Mouse (Mus musculus): ENCODE measurements around the gene Gm5129. TPM values are rescaled to one million over a fixed set of nuclear protein-coding genes. Genes with fewer than 3 reads are reported as not detected.
A peak's percentile ranks its signal among the peaks of the same experiment; 100 is the strongest.
"Not testable (repeated sequence)": the region's sequence is repeated elsewhere in the genome, so short reads cannot be mapped to it uniquely, and the experiment has no call there.

Gm5129 gene
- polyA plus RNA-seq, 1 experiment from 2014 or later: not detected

DNA sequence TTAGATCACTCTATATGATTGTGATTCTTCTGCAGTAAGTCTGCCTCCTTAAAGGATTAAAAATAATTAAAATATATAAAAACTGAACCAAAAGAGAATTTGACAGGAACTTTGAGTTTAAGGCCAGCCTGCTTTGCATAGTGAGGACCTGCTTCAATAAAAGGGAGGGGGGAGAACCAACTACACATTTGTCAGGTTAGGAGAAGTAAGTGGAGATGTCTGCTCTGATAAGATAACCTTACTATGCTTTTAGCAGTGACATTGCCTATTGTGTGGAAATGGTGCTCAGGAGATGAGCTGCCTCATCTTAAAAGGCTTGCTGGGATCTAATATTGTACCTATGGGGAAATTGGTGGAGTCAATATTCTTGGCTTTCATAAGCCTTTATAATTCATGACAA, 17.2 kb upstream of the Gm5129 start:
- no peak overlapping the region for H3K9ac ChIP-seq
- H3K4me2 ChIP-seq: no peak overlapping the region
- peaks cover 4% of the 10 kb centered on the region; the same call in 1 of the 2 replicates for H3K4me1 ChIP-seq (replicated peaks)
- no peak overlapping the region for H3K4me3 ChIP-seq
- no peak for ATAC-seq (ENCODE audit: insufficient number of reproducible peaks, low FRiP score)
- no peaks in the 10 kb centered on the region for H3K9me3 ChIP-seq (replicated peaks)
- H3K27ac ChIP-seq (ENCODE audit: poor library complexity, severe bottlenecking): no peak overlapping the region
- H3K27me3 ChIP-seq (replicated peaks): no peaks in the 10 kb centered on the region
- H3K36me3 ChIP-seq: peaks cover 73% of the 10 kb centered on the region

GRCm38 (mm10) chr5:29751306-29751705, 15.6 kb upstream of the Gm5129 start:
- no peak overlapping the region for H3K9ac ChIP-seq
- peaks cover 60% of the 10 kb centered on the region for H3K36me3 ChIP-seq
- H3K9me3 ChIP-seq (replicated peaks): no peaks in the 10 kb centered on the region
- no peak overlapping the region for H3K4me2 ChIP-seq
- ATAC-seq (ENCODE audit: insufficient number of reproducible peaks, low FRiP score): no peak
- H3K4me1 ChIP-seq (replicated peaks): peaks cover 4% of the 10 kb centered on the region; the same call in 1 of the 2 replicates
- no peaks in the 10 kb centered on the region for H3K27me3 ChIP-seq (replicated peaks)
- no peak overlapping the region for H3K4me3 ChIP-seq
- no peak overlapping the region for H3K27ac ChIP-seq (ENCODE audit: poor library complexity, severe bottlenecking)

GRCm38 (mm10) chr5:29747661-29748060, 11.9 kb upstream of the Gm5129 start:
- no peaks in the 10 kb centered on the region for H3K27me3 ChIP-seq (replicated peaks)
- no peak overlapping the region for H3K9ac ChIP-seq
- peaks cover 4% of the 10 kb centered on the region; the same call in 1 of the 2 replicates for H3K4me1 ChIP-seq (replicated peaks)
- H3K36me3 ChIP-seq: peaks cover 27% of the 10 kb centered on the region
- no peak for ATAC-seq (ENCODE audit: insufficient number of reproducible peaks, low FRiP score)
- WGBS: 91% methylated on average over 2 of the region's 2 CpGs
- no peak overlapping the region for H3K27ac ChIP-seq (ENCODE audit: poor library complexity, severe bottlenecking)
- H3K9me3 ChIP-seq (replicated peaks): no peaks in the 10 kb centered on the region
- no peak overlapping the region for H3K4me3 ChIP-seq
- H3K4me2 ChIP-seq: no peak overlapping the region

DNA sequence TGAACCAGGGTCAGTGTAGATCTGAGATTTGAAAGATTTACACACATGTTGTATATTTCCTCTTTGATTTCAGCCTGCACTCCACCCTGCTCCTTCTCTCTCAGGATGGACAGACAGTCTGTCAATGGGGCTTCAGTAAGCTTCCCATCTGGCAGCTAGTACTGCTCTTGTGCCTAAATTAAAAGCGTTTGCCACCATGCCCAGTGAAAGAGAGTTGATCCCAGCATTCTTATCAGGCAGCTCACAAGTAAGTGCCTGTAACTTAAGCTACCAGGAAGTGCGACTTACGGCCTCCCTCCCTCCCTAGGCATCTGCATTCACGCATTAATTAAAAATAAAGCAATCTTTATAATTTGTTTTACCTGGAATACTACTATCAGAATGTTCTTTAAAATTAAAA, 5.4 kb upstream of the Gm5129 start:
- no peak for ATAC-seq (ENCODE audit: insufficient number of reproducible peaks, low FRiP score)
- Histone ChIP-seq H3K9me3 (replicated peaks) (no peaks in the 10 kb centered on the region), H3K4me2 (no peak overlapping the region), H3K36me3 (0 out of 2 replicates have a peak, but pooled peaks cover 3% of the 10 kb centered on the region), H3K27ac (ENCODE audit: poor library complexity, severe bottlenecking) (no peak overlapping the region), H3K4me1 (replicated peaks) (peaks cover 39% of the 10 kb centered on the region), H3K9ac (no peak overlapping the region), H3K4me3 (no peak overlapping the region), H3K27me3 (replicated peaks) (no peaks in the 10 kb centered on the region)
- 32% methylated on average over 4 of the region's 4 CpGs for WGBS

- H3K4me3 ChIP-seq: no peak overlapping the region
- H3K27ac ChIP-seq (ENCODE audit: poor library complexity, severe bottlenecking): no peak overlapping the region
- no peak for ATAC-seq (ENCODE audit: insufficient number of reproducible peaks, low FRiP score)
- no peaks in the 10 kb centered on the region for H3K27me3 ChIP-seq (replicated peaks)
- H3K4me2 ChIP-seq: no peak overlapping the region
- peaks cover 39% of the 10 kb centered on the region for H3K4me1 ChIP-seq (replicated peaks)
- 0 out of 2 replicates have a peak, but pooled peaks cover 3% of the 10 kb centered on the region for H3K36me3 ChIP-seq
- H3K9ac ChIP-seq: peak overlapping the region; percentile 45; the same call in 1 of the 2 replicates
- 81% methylated on average over 1 of the region's 1 CpGs for WGBS
- H3K9me3 ChIP-seq (replicated peaks): no peaks in the 10 kb centered on the region
These were observed 4.9 kb upstream of the Gm5129 start for GRCm38 (mm10) chr5:29740651-29741050.

DNA sequence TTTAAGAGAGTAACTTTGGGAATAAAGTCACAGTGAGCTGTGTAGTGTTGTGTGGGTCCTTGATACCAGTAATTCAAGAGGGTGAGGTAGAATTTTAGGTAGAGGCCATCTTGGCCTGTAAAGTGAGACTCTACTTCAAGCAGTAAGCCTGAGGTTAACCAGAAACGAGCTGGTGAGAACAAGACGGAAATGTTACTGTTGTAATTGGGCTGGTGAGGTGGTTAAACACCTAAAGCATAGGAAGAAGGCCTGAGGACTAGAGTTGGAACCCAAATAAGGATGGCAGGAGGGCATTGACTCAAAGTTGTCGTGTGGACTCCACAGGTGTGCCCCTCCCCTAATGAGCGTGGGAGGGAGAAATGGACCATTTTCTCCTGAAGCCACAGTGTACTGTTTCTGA, 2.3 kb upstream of the Gm5129 start:
- H3K4me3 ChIP-seq: no peak overlapping the region
- no peak overlapping the region for H3K27ac ChIP-seq (ENCODE audit: poor library complexity, severe bottlenecking)
- ATAC-seq (ENCODE audit: insufficient number of reproducible peaks, low FRiP score): no peak
- H3K36me3 ChIP-seq: 0 out of 2 replicates have a peak, but pooled peaks cover 3% of the 10 kb centered on the region
- peaks cover 41% of the 10 kb centered on the region for H3K4me1 ChIP-seq (replicated peaks)
- H3K27me3 ChIP-seq (replicated peaks): no peaks in the 10 kb centered on the region
- WGBS: 79% methylated on average over 4 of the region's 4 CpGs
- no peaks in the 10 kb centered on the region for H3K9me3 ChIP-seq (replicated peaks)
- no peak overlapping the region for H3K4me2 ChIP-seq
- H3K9ac ChIP-seq: no peak overlapping the region

DNA sequence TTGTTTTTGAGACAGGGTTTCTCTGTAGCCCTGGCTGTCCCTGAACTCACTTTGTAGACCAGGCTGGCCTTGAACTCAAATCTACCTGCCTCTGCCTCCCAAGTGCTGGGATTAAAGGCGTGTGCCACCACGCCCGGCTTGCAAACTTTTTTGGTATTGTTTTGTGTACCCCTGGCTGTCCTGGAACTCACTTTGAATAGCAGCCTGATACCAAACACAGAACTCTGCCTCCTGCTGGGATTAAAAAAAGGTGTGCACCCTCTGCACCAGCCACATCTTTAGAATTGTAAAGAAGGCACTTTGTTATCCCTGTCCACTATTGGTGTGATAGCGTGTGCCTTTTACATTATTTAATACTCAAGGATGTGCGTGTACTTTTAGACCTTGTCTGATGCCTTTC, 1.7 kb upstream of the Gm5129 start:
- H3K4me2 ChIP-seq: peak overlapping the region; percentile 91
- no peaks in the 10 kb centered on the region for H3K27me3 ChIP-seq (replicated peaks)
- WGBS: 86% methylated on average over 5 of the region's 5 CpGs
- no peak for ATAC-seq (ENCODE audit: insufficient number of reproducible peaks, low FRiP score)
- peak overlapping the region; percentile 78 for H3K4me3 ChIP-seq
- H3K4me1 ChIP-seq (replicated peaks): peaks cover 41% of the 10 kb centered on the region
- H3K27ac ChIP-seq (ENCODE audit: poor library complexity, severe bottlenecking): no peak overlapping the region
- H3K36me3 ChIP-seq: 0 out of 2 replicates have a peak, but pooled peaks cover under 1% of the 10 kb centered on the region
- no peak overlapping the region for H3K9ac ChIP-seq
- no peaks in the 10 kb centered on the region for H3K9me3 ChIP-seq (replicated peaks)

GRCm38 (mm10) chr5:29736942-29737341, 1.2 kb upstream of the Gm5129 start:
- WGBS: 50% methylated on average over 9 of the region's 9 CpGs
- ATAC-seq (ENCODE audit: insufficient number of reproducible peaks, low FRiP score): no peak

DNA sequence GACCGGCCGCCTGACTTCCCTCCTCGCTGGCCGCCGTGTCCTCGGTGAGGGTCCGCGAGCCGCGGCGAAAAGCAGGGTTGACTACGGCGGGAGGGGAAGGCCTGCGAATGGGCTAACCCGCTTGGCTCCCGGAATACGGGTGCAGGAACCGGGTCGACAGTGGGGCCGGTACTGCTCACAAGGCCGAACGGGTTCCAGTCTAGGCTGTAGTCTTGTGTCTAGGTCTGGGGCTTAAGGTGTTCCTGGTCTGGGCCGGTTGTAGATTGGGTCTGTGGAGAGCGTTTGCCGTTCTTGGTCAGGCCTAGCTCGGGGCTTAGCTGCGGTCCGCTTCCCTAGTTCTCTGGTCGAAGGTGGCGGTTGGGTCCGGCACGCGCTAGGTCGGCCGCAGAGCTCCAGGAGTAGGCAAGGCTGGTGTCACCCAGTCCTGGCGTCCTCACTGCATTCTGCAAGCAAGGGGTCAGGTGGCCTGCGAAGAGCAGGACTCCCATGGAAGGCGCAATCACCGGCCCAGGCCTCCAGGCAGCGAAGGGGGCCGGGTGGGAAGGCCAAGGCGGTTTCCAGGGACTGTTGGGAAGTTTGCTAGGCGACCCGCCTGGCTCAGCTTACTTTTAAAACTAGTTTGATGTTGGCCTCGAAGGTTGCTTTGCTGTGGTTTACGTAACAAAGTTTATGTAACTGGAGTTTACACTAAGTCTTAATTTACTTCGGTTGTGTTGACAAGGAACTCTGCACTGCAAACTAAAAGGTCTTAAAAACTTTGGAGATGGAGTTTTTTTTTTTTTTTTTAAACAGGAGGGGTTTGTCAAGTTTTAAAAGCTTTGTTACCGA, 551 bp upstream of the Gm5129 start:
- Histone ChIP-seq H3K9me3 (replicated peaks) (no peaks in the 10 kb centered on the region), H3K27me3 (replicated peaks) (no peaks in the 10 kb centered on the region), H3K27ac (ENCODE audit: poor library complexity, severe bottlenecking) (peak overlapping the region; percentile 95), H3K4me1 (replicated peaks) (peaks cover 37% of the 10 kb centered on the region), H3K36me3 (no peaks in the 10 kb centered on the region), H3K4me2 (peak overlapping the region; percentile 91), H3K4me3 (peak overlapping the region; percentile 78), H3K9ac (peak overlapping the region; percentile 92)
- WGBS: 2% methylated on average over 48 of the region's 48 CpGs
- ATAC-seq (ENCODE audit: insufficient number of reproducible peaks, low FRiP score): peak; percentile 49

More at GRCm38 (mm10) chr5:29736942-29737341, 1.2 kb upstream of the Gm5129 start:
- no peaks in the 10 kb centered on the region for H3K36me3 ChIP-seq
- H3K4me1 ChIP-seq (replicated peaks): peaks cover 41% of the 10 kb centered on the region
- H3K9ac ChIP-seq: peak overlapping the region; percentile 92
- H3K9me3 ChIP-seq (replicated peaks): no peaks in the 10 kb centered on the region
- H3K4me2 ChIP-seq: peak overlapping the region; percentile 91
- no peak overlapping the region for H3K27ac ChIP-seq (ENCODE audit: poor library complexity, severe bottlenecking)
- H3K27me3 ChIP-seq (replicated peaks): no peaks in the 10 kb centered on the region
- H3K4me3 ChIP-seq: peak overlapping the region; percentile 78

- Histone ChIP-seq H3K4me1 (replicated peaks) (peaks cover 26% of the 10 kb centered on the region), H3K36me3 (no peaks in the 10 kb centered on the region), H3K4me2 (peak overlapping the region; percentile 91), H3K9ac (peak overlapping the region; percentile 92), H3K27ac (ENCODE audit: poor library complexity, severe bottlenecking) (peak overlapping the region; percentile 95), H3K9me3 (replicated peaks) (no peaks in the 10 kb centered on the region), H3K4me3 (peak overlapping the region; percentile 78), H3K27me3 (replicated peaks) (no peaks in the 10 kb centered on the region)
- no peak for ATAC-seq (ENCODE audit: insufficient number of reproducible peaks, low FRiP score)
- WGBS: 47% methylated on average over 6 of the region's 6 CpGs
These were observed 765 bp downstream of the Gm5129 start for GRCm38 (mm10) chr5:29734831-29735510.

- not testable (repeated sequence) for H3K36me3 ChIP-seq
- 80% methylated on average over 5 of the region's 5 CpGs for WGBS
These were observed 9.7 kb downstream of the Gm5129 start for GRCm38 (mm10) chr5:29726070-29726469.

More at GRCm38 (mm10) chr5:29726070-29726469, 9.7 kb downstream of the Gm5129 start:
- not testable (repeated sequence) for H3K4me2 ChIP-seq; H3K4me3 ChIP-seq; H3K27me3 ChIP-seq (replicated peaks); H3K4me1 ChIP-seq (replicated peaks); ATAC-seq (ENCODE audit: insufficient number of reproducible peaks, low FRiP score); H3K9ac ChIP-seq; H3K9me3 ChIP-seq (replicated peaks); H3K27ac ChIP-seq (ENCODE audit: poor library complexity, severe bottlenecking)
